In the genomic region with DNA sequence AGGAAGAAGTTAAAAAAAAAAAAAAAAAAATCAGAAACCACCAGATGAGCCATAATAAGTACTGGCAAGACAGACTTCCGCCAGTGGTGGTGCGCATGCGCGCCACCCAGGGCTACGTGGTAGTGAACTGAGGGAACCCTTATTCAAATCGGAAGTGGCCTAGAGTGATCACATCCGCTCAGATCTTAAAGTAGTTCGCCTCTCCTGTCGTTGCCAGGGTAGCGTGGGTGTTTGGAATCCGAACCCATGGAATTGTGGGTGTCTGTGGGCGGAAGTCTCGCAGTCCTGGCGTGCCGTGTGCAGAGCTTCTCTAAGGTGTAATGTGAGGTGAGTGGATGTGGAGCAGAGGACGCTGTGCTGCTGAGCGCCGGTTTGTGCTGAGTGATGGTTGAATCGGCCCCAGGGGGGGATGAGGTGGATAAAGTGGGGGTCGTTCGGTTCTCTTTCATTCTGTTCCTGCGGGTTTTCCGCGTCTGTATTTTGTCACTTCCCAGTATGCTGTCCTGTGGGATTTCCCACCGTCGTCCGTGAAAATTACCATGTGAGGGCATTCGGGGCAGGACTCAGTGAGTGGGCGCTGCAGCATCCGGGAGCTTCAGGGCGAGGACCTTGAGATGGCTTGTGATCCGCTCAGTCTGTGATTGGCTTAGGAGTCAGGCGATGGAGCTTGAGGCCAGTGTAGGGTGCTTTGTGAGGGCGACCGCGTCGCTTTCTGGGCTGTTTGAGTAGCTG, we compare ENCODE assay signal across 8 mouse cellular contexts. TPM values are rescaled to one million over a fixed set of nuclear protein-coding genes. Genes with fewer than 3 reads are reported as not detected.
A peak's percentile ranks its signal among the peaks of the same experiment; 100 is the strongest.
DNase-seq lines count a peak whose midpoint lies in the region; ATAC-seq and TF ChIP-seq lines count a peak whose summit lies in the region.

A gene (plus strand): TSS at position 171 of the 732 bp plus-strand sequence.

- H3K9me3 ChIP-seq in G1E (replicated peaks), result no peaks in the 10 kb centered on the region
- H3K9me3 ChIP-seq in forebrain, embryonic 16.5 days (ENCODE audit: control insufficient read depth, low read length), result no peaks in the 10 kb centered on the region
- H3K9me3 ChIP-seq in lung, embryonic 14.5 days (ENCODE audit: low read depth, low read length), result no peaks in the 10 kb centered on the region

- WGBS in forebrain, embryonic 16.5 days, result under 1% methylated on average over 37 of the region's 37 CpGs
- WGBS in lung, embryonic 14.5 days, result 0% methylated on average over 37 of the region's 37 CpGs
- under 1% methylated on average over 37 of the region's 37 CpGs for WGBS in olfactory bulb, adult 2 months
- WGBS in thymus, adult 2 months, result under 1% methylated on average over 37 of the region's 37 CpGs

- peak within 1 kb of the TSS; percentile 74 for H3K4me3 ChIP-seq in G1E (ENCODE audit: low read depth, low read length)
- H3K4me3 ChIP-seq in forebrain, embryonic 16.5 days (replicated peaks; ENCODE audit: low read length), result peak within 1 kb of the TSS; percentile 60
- H3K4me3 ChIP-seq in layer of hippocampus, adult 2 months, result peak within 1 kb of the TSS; percentile 77
- peak within 1 kb of the TSS; percentile 68 for H3K4me3 ChIP-seq in lung, embryonic 14.5 days (ENCODE audit: low read depth, low read length)
- H3K4me3 ChIP-seq in olfactory bulb, adult 2 months (ENCODE audit: insufficient read depth, low read depth, low read length), result peak within 1 kb of the TSS; percentile 87
- peak within 1 kb of the TSS; percentile 68 for H3K4me3 ChIP-seq in thymus, adult 2 months (ENCODE audit: control insufficient read depth, insufficient read depth, low read length)

- no peak for TF ChIP-seq CTCF in G1E (IDR thresholded peaks at IDR 0.05; ENCODE audit: low read depth, low read length)
- no peak for TF ChIP-seq CTCF in layer of hippocampus, adult 2 months (conservative IDR thresholded peaks at IDR 0.05)
- TF ChIP-seq CTCF in lung, embryonic 14.5 days (IDR thresholded peaks at IDR 0.05; ENCODE audit: low read depth), result 0 out of 2 replicates have a peak, but pooled peaks have one; percentile 8
- no peak for TF ChIP-seq CTCF in olfactory bulb, adult 2 months (IDR thresholded peaks at IDR 0.05; ENCODE audit: insufficient read depth, low read depth, low read length)
- TF ChIP-seq CTCF in thymus, adult 2 months (IDR thresholded peaks at IDR 0.05; ENCODE audit: borderline replicate concordance, control insufficient read depth, extremely low read depth, insufficient read depth, low read length, poor library complexity), result no peak

- peaks cover 10% of the 10 kb centered on the region for H3K4me1 ChIP-seq in G1E (ENCODE audit: insufficient read depth, low read depth, low read length)
- H3K4me1 ChIP-seq in forebrain, embryonic 16.5 days (replicated peaks; ENCODE audit: control insufficient read depth, insufficient read depth, low read length), result peaks cover 21% of the 10 kb centered on the region
- peaks cover 9% of the 10 kb centered on the region; the same call in 1 of the 2 replicates for H3K4me1 ChIP-seq in lung, embryonic 14.5 days (ENCODE audit: insufficient read depth)
- peaks cover 7% of the 10 kb centered on the region for H3K4me1 ChIP-seq in olfactory bulb, adult 2 months (ENCODE audit: control insufficient read depth, insufficient read depth, low read length)
- peaks cover 6% of the 10 kb centered on the region for H3K4me1 ChIP-seq in thymus, adult 2 months (replicated peaks; ENCODE audit: control insufficient read depth, insufficient read depth, low read length)

- DNase-seq in G1E (ENCODE audit: low spot score), result peak; percentile 40
- DNase-seq in cerebellum, adult 18-20 months, result peak; percentile 89 to 91
- DNase-seq in heart, postnatal 36 days, result peak; percentile 83 to 85
- peak; percentile 91 to 96 for DNase-seq in layer of hippocampus, adult 2 months (ENCODE audit: low spot score in 2 of 2)
- DNase-seq in lung, embryonic 14.5 days, result peak; percentile 97
- DNase-seq in thymus, adult 2 months, result peak; percentile 89

- no peaks in the 10 kb centered on the region for H3K27me3 ChIP-seq in G1E (ENCODE audit: insufficient read depth, low read length)
- H3K27me3 ChIP-seq in forebrain, embryonic 16.5 days (replicated peaks; ENCODE audit: control insufficient read depth, insufficient read depth, low read length), result no peaks in the 10 kb centered on the region
- H3K27me3 ChIP-seq in lung, embryonic 14.5 days (ENCODE audit: insufficient read depth, low read length), result no peaks in the 10 kb centered on the region
- H3K27me3 ChIP-seq in thymus, adult 2 months (ENCODE audit: control insufficient read depth, insufficient read depth, low read length), result no peaks in the 10 kb centered on the region

- H3K27ac ChIP-seq in forebrain, embryonic 16.5 days (ENCODE audit: low read length), result peak within 1 kb of the TSS; percentile 81
- H3K27ac ChIP-seq in layer of hippocampus, adult 2 months, result peak within 1 kb of the TSS; percentile 97
- H3K27ac ChIP-seq in lung, embryonic 14.5 days (ENCODE audit: low read depth), result peak within 1 kb of the TSS; percentile 86
- peak within 1 kb of the TSS; percentile 93 for H3K27ac ChIP-seq in olfactory bulb, adult 2 months (ENCODE audit: insufficient read depth, low read depth, low read length)
- H3K27ac ChIP-seq in thymus, adult 2 months (ENCODE audit: control insufficient read depth, insufficient read depth, low read length), result peak within 1 kb of the TSS; percentile 74

- peak; percentile 71 for TF ChIP-seq POLR2A in olfactory bulb, adult 2 months (IDR thresholded peaks at IDR 0.05; ENCODE audit: insufficient read depth, low read depth, low read length)
- TF ChIP-seq POLR2A in thymus, adult 2 months (IDR thresholded peaks at IDR 0.05; ENCODE audit: control insufficient read depth, extremely low read depth, insufficient read depth, low read length, poor library complexity), result peak; percentile 58; the same call in 1 of the 2 replicates

- intact Hi-C loops in heart, postnatal 36 days (cut with DNase I), result loop anchor here (1.0 to 10.0 kb wide), 5 partner anchors 17 to 315 kb away; a partner anchor contains a TSS

- H3K4me2 ChIP-seq in forebrain, embryonic 16.5 days (ENCODE audit: low read length), result peak within 1 kb of the TSS; percentile 71
- H3K4me2 ChIP-seq in lung, embryonic 14.5 days, result peak within 1 kb of the TSS; percentile 77

- peak within 1 kb of the TSS; percentile 68 for H3K9ac ChIP-seq in forebrain, embryonic 16.5 days (replicated peaks; ENCODE audit: low read depth, low read length)
- peak within 1 kb of the TSS; percentile 71 for H3K9ac ChIP-seq in lung, embryonic 14.5 days

- H3K36me3 ChIP-seq in G1E (replicated peaks), result peaks cover 13% of the 10 kb centered on the region
- peaks cover 16% of the 10 kb centered on the region for H3K36me3 ChIP-seq in forebrain, embryonic 16.5 days (ENCODE audit: control insufficient read depth, insufficient read depth)
- H3K36me3 ChIP-seq in lung, embryonic 14.5 days (ENCODE audit: insufficient read depth), result peaks cover 19% of the 10 kb centered on the region
- H3K36me3 ChIP-seq in thymus, adult 2 months (ENCODE audit: control insufficient read depth, insufficient read depth, low read length), result no peaks in the 10 kb centered on the region; the same call in none of the 2 replicates

- peak; percentile 90 for ATAC-seq in G1E (ENCODE audit: extremely low read depth, insufficient number of reproducible peaks, low FRiP score, poor library complexity, severe bottlenecking)
- peak; percentile 99 for ATAC-seq in forebrain, embryonic 16.5 days
- ATAC-seq in lung, embryonic 14.5 days (ENCODE audit: insufficient read depth), result peak; percentile 98

RNA-seq across cellular contexts. Expression of the gene that starts here (rescaled TPM):
- total RNA-seq in G1E (2014; fragmentation: Nextera tagmentation) (7.0 and 11.0 TPM in 2 replicates), G1E (2017) (6.4 and 7.8 TPM in 2 replicates)
- polyA plus RNA-seq in G1E (2012), result 0.07 and 0.12 TPM in 2 replicates
- polyA plus RNA-seq in forebrain, embryonic 16.5 days (2015; fragmentation: Nextera tagmentation; extraction: Ambion mirVana), result 18.5 and 20.9 TPM in 2 replicates
- 1 to 10 TPM; 4.8 to 5.9 TPM for total RNA-seq in heart, postnatal 36 days (2021)
- total RNA-seq in layer of hippocampus, adult 2 months (2021), result 10 to 100 TPM; 19.5 to 19.8 TPM
- 14.6 and 15.1 TPM in 2 replicates for polyA plus RNA-seq in lung, embryonic 14.5 days (2014; fragmentation: Nextera tagmentation; extraction: Ambion mirVana)
- polyA plus RNA-seq in olfactory bulb, adult 2 months (2012; ENCODE audit: insufficient read depth, insufficient read length, low replicate concordance, missing spikeins), result not detected in 2 replicates
- polyA plus RNA-seq in thymus, adult 2 months (2012; rRNA removed), result 2.4 and 2.7 TPM in 2 replicates

Comparison
In these comparisons a context has a peak if more than half of its experiments do, and no peak if none do; other contexts are left out.
1. Peak in every context shown above with its lines: DNase-seq, ATAC-seq, H3K4me3 ChIP-seq and H3K27ac ChIP-seq.
2. DNase-seq: peak in every context shown above with its lines; median percentile 97 in lung, embryonic 14.5 days; 94 in layer of hippocampus, adult 2 months; 90 in cerebellum, adult 18-20 months; 89 in thymus, adult 2 months; 84 in heart, postnatal 36 days; 40 in G1E.